Mouse (Mus musculus): Measurements from ENCODE around the gene S100z. TPM values are rescaled to one million over a fixed set of nuclear protein-coding genes. Genes with fewer than 3 reads are reported as not detected.
A peak's percentile ranks its signal among the peaks of the same experiment; 100 is the strongest.

The S100z gene
- not detected in 2 replicates for polyA plus RNA-seq (2015; fragmentation: Nextera tagmentation; extraction: Ambion mirVana)

DNA sequence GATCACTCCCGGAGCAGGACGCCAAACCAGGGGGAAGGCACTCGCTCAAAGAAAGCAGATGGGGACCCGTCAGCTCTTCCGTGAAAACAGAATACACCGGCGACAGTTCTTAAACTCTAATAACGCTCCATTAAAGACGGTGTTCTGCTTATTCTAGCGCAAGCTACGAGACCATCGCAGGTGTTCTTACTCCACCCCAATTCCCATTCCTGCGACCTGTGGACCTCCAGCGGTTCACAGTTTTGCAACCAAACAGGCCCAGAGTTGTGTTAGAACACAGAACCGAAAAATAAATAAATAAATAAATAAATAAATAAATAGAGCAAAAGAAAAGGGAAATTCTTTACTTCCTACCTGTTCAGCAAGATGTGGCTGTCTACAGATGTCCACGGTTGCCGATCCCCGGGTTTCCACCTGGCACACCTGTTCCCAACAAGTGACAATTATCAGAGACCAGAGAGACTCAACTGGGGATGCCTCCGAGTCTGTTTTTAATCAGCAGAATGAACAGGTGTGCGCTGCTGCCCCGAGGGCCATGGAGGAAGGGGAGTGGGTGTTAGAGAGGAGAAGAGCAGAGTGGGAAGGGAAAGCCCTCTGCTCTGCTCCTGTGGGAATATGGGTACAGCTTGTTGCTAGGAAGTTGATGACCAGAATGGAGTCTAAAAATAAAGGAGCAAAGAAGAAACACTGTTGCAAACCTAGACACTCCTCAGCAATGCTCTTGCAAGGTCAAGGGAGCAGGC lies at the start of gene S100z:
TSS of gene S100z (minus strand) at position 51 of the 743 bp plus-strand sequence.
- no peaks in the 10 kb centered on the region for H3K4me1 ChIP-seq (replicated peaks; ENCODE audit: control insufficient read depth, insufficient read depth, low read length)
- H3K9ac ChIP-seq (replicated peaks; ENCODE audit: low read depth, low read length): no peak within 1 kb of the TSS
- H3K36me3 ChIP-seq (ENCODE audit: control insufficient read depth, insufficient read depth): no peaks in the 10 kb centered on the region
- H3K4me3 ChIP-seq (replicated peaks; ENCODE audit: low read length): no peak within 1 kb of the TSS
- 90% methylated on average over 21 of the region's 21 CpGs for WGBS
- ATAC-seq: no peak
- H3K27me3 ChIP-seq (replicated peaks; ENCODE audit: control insufficient read depth, insufficient read depth, low read length): no peaks in the 10 kb centered on the region
- no peak within 1 kb of the TSS for H3K4me2 ChIP-seq (ENCODE audit: low read length)
- no peak within 1 kb of the TSS for H3K27ac ChIP-seq (ENCODE audit: low read length)
- no peaks in the 10 kb centered on the region for H3K9me3 ChIP-seq (ENCODE audit: control insufficient read depth, low read length)

DNA sequence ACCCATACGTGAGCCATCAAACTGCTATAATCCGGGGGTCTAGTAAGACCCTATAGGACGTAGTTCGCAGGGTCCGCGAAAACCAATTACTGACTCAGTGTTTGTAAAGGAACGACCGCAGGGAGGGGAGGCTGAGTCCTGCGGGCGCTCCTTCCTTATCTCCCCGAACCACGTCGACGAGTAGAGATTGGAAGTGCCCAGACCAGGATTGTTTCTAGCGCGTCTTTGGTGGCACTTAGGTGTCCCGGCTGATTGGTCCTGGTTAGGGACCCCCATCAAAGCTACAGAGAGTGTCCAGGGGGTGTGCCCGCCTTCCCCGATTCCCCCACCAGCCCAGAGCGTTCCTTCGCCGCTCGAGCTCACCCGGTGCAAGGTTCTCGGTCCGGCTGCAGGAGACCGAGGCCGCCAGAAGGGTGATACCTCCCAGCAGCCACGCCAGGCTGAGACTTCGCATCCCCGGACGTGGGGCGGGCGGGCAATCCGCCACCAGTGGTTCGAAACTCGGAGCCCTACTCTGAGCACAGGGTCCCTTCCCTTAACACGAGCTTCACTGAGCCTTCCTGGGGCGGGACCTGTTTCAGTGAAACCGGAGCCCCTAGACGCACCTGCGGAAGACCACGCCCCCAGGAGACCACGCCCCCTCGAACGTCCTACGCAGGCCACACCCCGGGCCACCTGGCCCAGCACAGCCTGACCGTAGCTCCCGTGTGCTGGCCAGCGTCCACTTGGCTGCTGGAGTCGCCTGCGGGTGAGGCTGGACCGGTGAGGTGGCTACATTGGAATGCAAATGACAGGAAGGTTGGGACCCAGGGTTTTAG lies 46.4 kb upstream of the S100z start, which contains the start of gene F2rl1:
TSS of gene F2rl1 (minus strand) at position 554 of the 818 bp plus-strand sequence.
- H3K27me3 ChIP-seq (replicated peaks; ENCODE audit: control insufficient read depth, insufficient read depth, low read length): peaks cover 30% of the 10 kb centered on the region

DNA sequence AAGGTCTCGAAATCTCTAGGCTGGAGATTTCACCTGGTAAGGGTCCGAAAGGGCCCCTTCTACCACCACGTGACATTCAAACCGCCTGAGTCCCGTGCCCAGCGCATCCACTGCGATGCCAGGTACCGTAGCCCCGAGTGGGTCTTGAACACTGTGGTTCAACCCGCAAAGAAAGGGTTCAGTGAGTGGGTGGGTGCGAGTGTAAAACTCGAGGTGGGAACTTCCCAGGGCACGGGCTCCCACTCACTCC lies 45.8 kb upstream of the S100z start:
- Histone ChIP-seq H3K27me3 (replicated peaks; ENCODE audit: control insufficient read depth, insufficient read depth, low read length) (peaks cover 30% of the 10 kb centered on the region), H3K9ac (replicated peaks; ENCODE audit: low read depth, low read length) (peak overlapping the region; percentile 33), H3K9me3 (ENCODE audit: control insufficient read depth, low read length) (no peaks in the 10 kb centered on the region), H3K4me1 (replicated peaks; ENCODE audit: control insufficient read depth, insufficient read depth, low read length) (peaks cover 14% of the 10 kb centered on the region), H3K4me3 (replicated peaks; ENCODE audit: low read length) (peak overlapping the region; percentile 41), H3K27ac (ENCODE audit: low read length) (no peak overlapping the region), H3K4me2 (ENCODE audit: low read length) (peak overlapping the region; percentile 74), H3K36me3 (ENCODE audit: control insufficient read depth, insufficient read depth) (no peaks in the 10 kb centered on the region)
- no peak for ATAC-seq
- WGBS: 2% methylated on average over 13 of the region's 13 CpGs

More for the DNA sequence above, 46.4 kb upstream of the S100z start, which contains the start of gene F2rl1:
- no peaks in the 10 kb centered on the region for H3K9me3 ChIP-seq (ENCODE audit: control insufficient read depth, low read length)
- peak; percentile 69 for ATAC-seq
- H3K4me1 ChIP-seq (replicated peaks; ENCODE audit: control insufficient read depth, insufficient read depth, low read length): peaks cover 14% of the 10 kb centered on the region
- H3K27ac ChIP-seq (ENCODE audit: low read length): no peak within 1 kb of the TSS
- H3K9ac ChIP-seq (replicated peaks; ENCODE audit: low read depth, low read length): peak within 1 kb of the TSS; percentile 33
- peak within 1 kb of the TSS; percentile 41 for H3K4me3 ChIP-seq (replicated peaks; ENCODE audit: low read length)
- WGBS: under 1% methylated on average over 54 of the region's 54 CpGs
- H3K36me3 ChIP-seq (ENCODE audit: control insufficient read depth, insufficient read depth): no peaks in the 10 kb centered on the region
- peak within 1 kb of the TSS; percentile 74 for H3K4me2 ChIP-seq (ENCODE audit: low read length)

DNA sequence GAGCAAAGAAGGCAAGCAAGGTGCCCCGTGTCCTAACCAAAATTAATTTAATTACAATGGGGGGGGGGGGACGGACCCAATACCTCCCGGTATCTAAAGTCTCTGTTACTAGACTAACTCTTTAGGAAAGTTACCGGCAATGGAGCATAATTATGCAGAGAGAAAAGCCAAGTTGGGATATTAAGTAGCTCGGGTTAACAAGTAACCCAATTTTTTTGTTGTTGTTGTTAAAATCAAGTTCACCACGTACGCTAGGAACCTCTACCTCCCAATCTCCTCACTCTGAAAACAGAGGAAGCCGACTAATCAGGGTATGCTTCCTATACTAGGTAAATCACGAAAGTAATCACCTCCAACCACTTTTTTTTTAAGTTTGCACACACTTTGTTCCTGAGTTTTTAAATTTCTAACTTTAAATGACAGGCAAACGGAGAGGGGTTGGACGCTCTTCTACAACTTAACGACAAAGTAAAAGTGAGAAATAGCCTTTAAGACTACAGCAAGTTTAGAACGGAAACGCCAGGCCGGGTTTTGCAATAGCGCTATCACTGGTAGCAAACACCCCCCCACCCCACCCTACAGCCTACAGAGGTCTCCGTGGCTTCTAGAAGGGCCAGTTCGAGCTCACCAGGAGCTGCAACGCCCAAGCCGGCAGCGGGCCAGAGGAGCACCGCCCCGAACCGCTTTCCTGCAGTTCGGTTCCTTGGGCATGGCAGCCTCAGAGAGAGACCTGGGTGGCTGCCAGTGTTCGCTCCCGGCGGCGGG lies 45.3 kb upstream of the S100z start:
- Histone ChIP-seq H3K4me3 (replicated peaks; ENCODE audit: low read length) (peak overlapping the region; percentile 41), H3K27ac (ENCODE audit: low read length) (no peak overlapping the region), H3K4me2 (ENCODE audit: low read length) (peak overlapping the region; percentile 74), H3K9me3 (ENCODE audit: control insufficient read depth, low read length) (no peaks in the 10 kb centered on the region), H3K9ac (replicated peaks; ENCODE audit: low read depth, low read length) (peak overlapping the region; percentile 33), H3K4me1 (replicated peaks; ENCODE audit: control insufficient read depth, insufficient read depth, low read length) (peaks cover 14% of the 10 kb centered on the region), H3K27me3 (replicated peaks; ENCODE audit: control insufficient read depth, insufficient read depth, low read length) (peaks cover 30% of the 10 kb centered on the region), H3K36me3 (ENCODE audit: control insufficient read depth, insufficient read depth) (no peaks in the 10 kb centered on the region)
- ATAC-seq: no peak; the same call in 1 of the 2 replicates
- WGBS: 3% methylated on average over 29 of the region's 29 CpGs

DNA sequence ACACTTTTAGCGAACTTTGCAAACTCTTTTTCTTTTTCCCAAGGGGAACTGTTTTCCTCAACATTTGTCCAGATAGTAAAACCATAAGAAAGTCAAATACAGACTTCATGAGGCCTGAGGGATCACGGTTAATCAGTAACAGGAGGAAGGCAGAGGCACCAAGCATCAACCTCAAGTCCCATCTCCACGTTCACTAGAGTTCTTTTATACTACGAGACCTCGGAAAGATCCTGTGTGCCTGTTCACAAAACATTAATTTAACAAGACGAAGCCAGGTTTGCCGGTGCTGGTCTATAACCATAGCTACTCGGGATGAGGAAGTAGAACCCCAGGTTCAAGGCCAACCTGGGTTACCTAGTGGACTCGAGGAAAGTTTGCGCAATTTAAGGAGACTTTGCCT lies 43.7 kb upstream of the S100z start:
- peaks cover 14% of the 10 kb centered on the region for H3K4me1 ChIP-seq (replicated peaks; ENCODE audit: control insufficient read depth, insufficient read depth, low read length)
- no peak overlapping the region for H3K4me3 ChIP-seq (replicated peaks; ENCODE audit: low read length)
- no peak for ATAC-seq
- no peak overlapping the region for H3K27ac ChIP-seq (ENCODE audit: low read length)
- no peak overlapping the region for H3K9ac ChIP-seq (replicated peaks; ENCODE audit: low read depth, low read length)
- 91% methylated on average over 10 of the region's 10 CpGs for WGBS
- no peaks in the 10 kb centered on the region for H3K9me3 ChIP-seq (ENCODE audit: control insufficient read depth, low read length)
- H3K4me2 ChIP-seq (ENCODE audit: low read length): no peak overlapping the region
- no peaks in the 10 kb centered on the region for H3K36me3 ChIP-seq (ENCODE audit: control insufficient read depth, insufficient read depth)
- H3K27me3 ChIP-seq (replicated peaks; ENCODE audit: control insufficient read depth, insufficient read depth, low read length): peaks cover 30% of the 10 kb centered on the region

DNA sequence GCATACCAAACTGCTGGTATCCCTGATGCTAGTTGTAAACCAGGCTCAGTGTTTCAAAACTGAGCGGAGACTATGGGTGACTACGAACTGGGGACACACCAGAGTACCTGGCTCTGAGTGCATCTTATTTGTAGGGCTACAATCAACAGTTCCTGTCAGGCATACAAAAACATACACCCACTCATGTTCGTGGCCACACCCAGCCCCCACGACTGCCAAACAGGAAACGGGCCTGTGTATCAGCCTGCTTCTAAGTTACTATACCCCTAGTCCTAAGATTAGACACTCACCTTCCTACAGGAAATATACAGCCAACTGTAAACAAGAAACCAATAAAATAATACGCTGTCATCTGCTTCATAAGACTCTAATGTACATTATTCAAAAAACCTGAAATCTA lies 42.5 kb upstream of the S100z start:
- ATAC-seq: no peak
- Histone ChIP-seq H3K36me3 (ENCODE audit: control insufficient read depth, insufficient read depth) (no peaks in the 10 kb centered on the region), H3K27ac (ENCODE audit: low read length) (no peak overlapping the region), H3K9ac (replicated peaks; ENCODE audit: low read depth, low read length) (no peak overlapping the region), H3K4me2 (ENCODE audit: low read length) (no peak overlapping the region), H3K4me3 (replicated peaks; ENCODE audit: low read length) (no peak overlapping the region), H3K9me3 (ENCODE audit: control insufficient read depth, low read length) (no peaks in the 10 kb centered on the region), H3K27me3 (replicated peaks; ENCODE audit: control insufficient read depth, insufficient read depth, low read length) (peaks cover 23% of the 10 kb centered on the region), H3K4me1 (replicated peaks; ENCODE audit: control insufficient read depth, insufficient read depth, low read length) (peaks cover 14% of the 10 kb centered on the region)
- 86% methylated on average over 6 of the region's 6 CpGs for WGBS

DNA sequence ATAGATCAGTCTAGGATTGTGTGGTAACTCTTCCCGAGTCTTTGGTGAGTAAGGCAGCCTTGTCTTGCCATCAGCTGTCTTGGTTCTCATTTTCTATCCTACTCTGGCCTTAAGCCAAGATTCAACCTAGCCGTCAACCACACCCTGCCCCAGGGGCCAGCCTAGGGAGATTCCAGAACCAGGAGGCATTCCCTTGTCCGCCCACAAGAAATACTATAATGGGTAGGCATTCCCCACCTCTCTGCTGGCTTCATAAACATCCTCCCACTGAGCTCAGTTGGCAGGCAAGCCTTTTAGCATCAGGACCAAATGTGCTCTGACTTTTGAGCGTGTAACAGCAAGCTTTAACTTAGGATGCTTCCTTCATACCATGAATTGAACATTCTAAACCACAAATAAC lies 36.2 kb upstream of the S100z start:
- no peak overlapping the region for H3K9ac ChIP-seq (replicated peaks; ENCODE audit: low read depth, low read length)
- no peak overlapping the region for H3K27ac ChIP-seq (ENCODE audit: low read length)
- H3K4me3 ChIP-seq (replicated peaks; ENCODE audit: low read length): no peak overlapping the region

DNA sequence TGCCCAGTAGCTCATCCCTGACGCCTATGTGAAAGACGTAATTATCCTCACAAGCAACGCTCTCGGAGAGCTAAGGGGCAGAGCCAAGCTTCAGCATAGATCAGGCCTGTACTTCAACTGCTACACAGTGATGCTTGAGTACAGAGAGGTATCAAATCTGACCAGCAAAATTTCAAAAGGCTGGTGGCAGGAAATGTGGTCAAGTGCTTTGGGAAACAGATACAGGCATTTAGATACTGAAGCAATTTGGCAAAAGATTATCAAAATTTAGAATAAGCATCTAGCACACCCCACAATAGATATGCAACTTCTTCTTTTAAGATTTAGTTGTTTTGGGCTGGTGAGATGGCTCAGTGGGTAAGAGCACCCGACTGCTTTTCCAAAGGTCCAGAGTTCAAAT lies 31.5 kb upstream of the S100z start:
- no peaks in the 10 kb centered on the region for H3K4me1 ChIP-seq (replicated peaks; ENCODE audit: control insufficient read depth, insufficient read depth, low read length)
- H3K36me3 ChIP-seq (ENCODE audit: control insufficient read depth, insufficient read depth): no peaks in the 10 kb centered on the region
- H3K27me3 ChIP-seq (replicated peaks; ENCODE audit: control insufficient read depth, insufficient read depth, low read length): no peaks in the 10 kb centered on the region
- H3K9ac ChIP-seq (replicated peaks; ENCODE audit: low read depth, low read length): no peak overlapping the region
- no peaks in the 10 kb centered on the region for H3K9me3 ChIP-seq (ENCODE audit: control insufficient read depth, low read length)
- ATAC-seq: no peak
- no peak overlapping the region for H3K27ac ChIP-seq (ENCODE audit: low read length)
- no peak overlapping the region for H3K4me3 ChIP-seq (replicated peaks; ENCODE audit: low read length)
- WGBS: 86% methylated on average over 5 of the region's 5 CpGs
- no peak overlapping the region for H3K4me2 ChIP-seq (ENCODE audit: low read length)

More for the DNA sequence above, 36.2 kb upstream of the S100z start:
- no peaks in the 10 kb centered on the region for H3K4me1 ChIP-seq (replicated peaks; ENCODE audit: control insufficient read depth, insufficient read depth, low read length)
- WGBS: 82% methylated on average over 4 of the region's 4 CpGs
- no peaks in the 10 kb centered on the region for H3K36me3 ChIP-seq (ENCODE audit: control insufficient read depth, insufficient read depth)
- H3K9me3 ChIP-seq (ENCODE audit: control insufficient read depth, low read length): no peaks in the 10 kb centered on the region
- ATAC-seq: no peak
- H3K4me2 ChIP-seq (ENCODE audit: low read length): no peak overlapping the region
- no peaks in the 10 kb centered on the region for H3K27me3 ChIP-seq (replicated peaks; ENCODE audit: control insufficient read depth, insufficient read depth, low read length)

All from forebrain, embryonic 16.5 days (tissue).